Mouse (Mus musculus) gastrocnemius, postnatal 10 days (tissue): ENCODE measurements around the gene Fam126a. TPM values are rescaled to one million over a fixed set of nuclear protein-coding genes. Genes with fewer than 3 reads are reported as not detected.

Experiments used
- DNase-seq: peaks from one replicate; pipeline ENCODE4 v3.0.0; 2021; ENCODE audit warnings: mixed read lengths
- total RNA-seq, 2 experiments: library from RNA; stranded (reverse); gene quantifications; 2 replicates each; pipeline ENCODE4 v1.2.3; 2021

Fam126a gene
- total RNA-seq, 2 experiments from 2014 or later: 15.9 to 20.0 TPM

GRCm38 (mm10) chr5:24040601-24041000 lies 10.1 kb upstream of the Fam126a start:
- no peak for DNase-seq

DNA sequence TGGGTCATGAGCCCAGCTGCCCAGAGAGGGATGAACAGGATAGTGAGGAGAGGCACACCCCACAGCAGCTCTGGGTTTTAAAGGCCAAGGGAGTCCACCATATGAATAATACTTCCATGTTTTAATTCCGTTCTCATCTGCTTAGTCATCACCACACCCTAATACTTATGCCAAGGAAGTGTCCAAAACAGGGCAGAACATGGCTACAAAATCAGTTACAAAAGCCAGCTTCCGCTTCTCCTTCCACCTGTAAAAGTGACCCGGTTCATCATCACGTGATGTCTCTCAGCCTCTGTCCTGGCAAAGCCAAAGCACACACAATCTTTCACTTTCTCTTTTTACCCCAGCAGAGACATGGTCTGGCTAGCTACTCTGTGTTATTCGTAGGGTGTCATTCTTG lies 8.9 kb upstream of the Fam126a start:
- no peak for DNase-seq

DNA sequence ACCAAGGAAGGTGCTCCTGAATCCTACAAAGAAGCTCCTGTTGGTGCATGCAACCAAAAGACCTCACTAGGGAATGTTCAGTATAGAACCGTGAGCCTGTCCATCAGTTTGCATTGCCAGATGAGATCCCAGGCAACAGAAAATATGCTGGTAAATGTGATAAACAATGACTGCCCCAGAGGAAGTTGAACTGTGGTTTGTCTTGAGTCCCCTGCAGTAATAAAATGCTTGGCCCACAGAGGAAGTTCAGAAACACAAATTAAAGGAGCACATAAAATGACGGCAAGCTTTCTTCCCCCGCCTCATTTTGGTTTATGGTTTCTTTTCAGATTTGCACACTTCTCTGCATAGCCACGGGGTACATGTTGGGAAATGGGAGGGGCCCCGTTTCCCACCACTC lies 8.3 kb upstream of the Fam126a start:
- no peak for DNase-seq

GRCm38 (mm10) chr5:24038190-24038589 lies 7.7 kb upstream of the Fam126a start:
- no peak for DNase-seq

GRCm38 (mm10) chr5:24036731-24037130 lies 6.2 kb upstream of the Fam126a start:
- no peak for DNase-seq

DNA sequence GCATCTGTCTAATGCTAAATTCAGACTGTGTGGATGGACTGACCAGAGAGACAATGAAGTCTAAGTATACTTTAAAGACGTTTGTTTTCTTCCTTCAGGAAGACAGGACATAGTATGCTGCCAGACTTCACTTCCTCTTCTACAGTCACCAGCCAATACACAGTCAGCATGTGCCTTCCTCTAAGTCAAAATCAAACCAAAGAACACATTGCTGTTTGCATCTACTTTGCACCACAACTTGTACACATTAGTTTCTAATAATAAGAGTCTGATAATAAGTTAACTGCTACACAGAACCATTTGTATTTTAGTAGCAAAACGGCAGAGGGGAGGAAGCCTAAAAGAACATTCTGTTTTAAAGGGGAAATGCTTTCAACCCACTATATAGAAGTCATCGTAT lies 4.5 kb upstream of the Fam126a start:
- DNase-seq: no peak

DNA sequence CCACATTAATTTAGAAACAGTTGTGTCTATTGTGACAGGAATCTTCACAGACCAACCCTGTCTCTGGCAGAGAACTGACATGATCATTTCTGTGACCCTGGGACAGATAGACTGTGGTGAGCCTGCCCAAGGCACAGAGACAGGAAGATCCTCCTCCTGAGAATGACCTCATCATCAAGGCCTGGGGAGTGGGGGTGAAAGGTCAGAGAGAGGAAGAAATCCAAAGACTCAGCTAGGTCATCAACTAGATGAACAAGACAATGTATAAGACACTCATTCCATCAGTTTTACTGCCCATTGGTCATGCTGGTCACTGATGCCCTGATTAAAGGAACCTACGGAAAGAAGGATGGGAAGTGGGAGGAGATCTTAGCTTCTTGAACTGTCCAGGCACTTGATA lies 3.6 kb upstream of the Fam126a start:
- no peak for DNase-seq

DNA sequence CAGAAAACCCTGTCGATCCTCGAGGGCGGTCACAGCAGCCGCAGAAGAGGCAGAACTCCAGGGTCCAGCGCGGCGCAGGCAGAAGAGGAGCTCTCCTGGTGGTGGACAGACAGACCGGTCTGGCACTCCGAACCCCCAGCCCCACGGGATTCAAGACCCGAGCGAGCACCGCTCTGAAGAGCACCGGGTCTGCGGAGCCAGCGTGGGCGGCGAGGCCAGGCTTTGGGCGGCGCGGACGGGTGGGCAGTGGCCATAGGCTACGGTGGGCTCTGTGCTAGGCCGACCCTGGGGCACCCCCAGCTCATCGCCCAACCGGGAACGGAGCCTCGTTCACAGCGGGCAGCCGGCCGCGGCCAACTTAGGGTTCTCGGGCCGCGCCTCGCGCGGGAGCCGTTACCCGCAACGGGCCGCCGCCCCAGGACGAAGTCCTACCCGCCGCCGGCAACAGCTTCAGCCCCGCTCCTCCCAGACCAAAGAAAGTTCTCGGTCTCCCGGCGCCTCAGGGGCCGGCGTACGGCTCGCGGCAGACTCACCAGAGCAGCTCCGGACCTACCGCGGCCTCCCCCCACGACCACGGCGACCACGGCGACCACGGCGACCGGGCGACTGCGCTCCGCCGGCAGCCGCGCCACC lies 428 bp downstream of the Fam126a start:
- peak; percentile 54 for DNase-seq

- peak; percentile 15 for DNase-seq
These were observed 1.1 kb downstream of the Fam126a start for GRCm38 (mm10) chr5:24029331-24029771.

- no peak for DNase-seq
These were observed 5.5 kb downstream of the Fam126a start for GRCm38 (mm10) chr5:24024957-24025356.

- no peak for DNase-seq
These were observed 7.3 kb downstream of the Fam126a start for GRCm38 (mm10) chr5:24023226-24023625.

DNA sequence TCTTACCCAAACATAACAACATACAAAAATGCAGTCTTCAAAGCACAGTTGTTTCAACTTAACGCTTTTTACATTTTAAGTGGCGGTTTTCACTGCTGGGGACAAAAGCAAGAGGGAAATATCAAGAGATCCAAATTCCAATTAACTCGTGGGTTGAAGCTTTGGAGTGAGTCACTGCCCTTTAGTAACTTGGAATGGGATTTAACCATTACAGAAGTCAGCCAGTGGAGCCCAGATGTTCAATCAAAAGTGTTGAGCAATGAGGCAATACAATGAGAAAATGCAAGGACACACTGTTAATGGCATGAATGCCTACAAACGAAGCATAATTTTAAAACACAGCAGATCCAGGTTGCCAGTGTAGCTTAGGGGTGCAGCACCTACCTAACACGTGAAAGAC lies 8.8 kb downstream of the Fam126a start:
- no peak for DNase-seq

DNA sequence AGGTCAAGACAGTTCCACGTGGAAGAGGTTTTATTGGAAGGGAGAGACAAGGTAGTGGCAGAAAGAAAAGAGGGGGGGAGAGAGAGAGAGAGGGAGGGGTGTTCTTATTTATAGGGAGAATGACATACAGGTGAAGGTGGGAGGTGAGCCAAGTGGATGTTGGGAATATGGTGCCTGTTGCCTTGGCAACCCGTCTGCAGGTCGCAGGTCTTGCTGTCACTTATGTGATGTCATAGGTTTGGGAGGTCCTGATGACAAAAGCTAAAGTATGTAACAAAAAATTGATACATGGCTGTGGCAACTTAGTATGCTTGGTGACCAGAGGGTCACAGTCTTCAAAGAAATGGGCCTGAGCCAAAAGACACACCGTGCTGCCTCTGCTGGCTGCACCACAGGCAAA lies 10.1 kb downstream of the Fam126a start:
- DNase-seq: no peak

DNA sequence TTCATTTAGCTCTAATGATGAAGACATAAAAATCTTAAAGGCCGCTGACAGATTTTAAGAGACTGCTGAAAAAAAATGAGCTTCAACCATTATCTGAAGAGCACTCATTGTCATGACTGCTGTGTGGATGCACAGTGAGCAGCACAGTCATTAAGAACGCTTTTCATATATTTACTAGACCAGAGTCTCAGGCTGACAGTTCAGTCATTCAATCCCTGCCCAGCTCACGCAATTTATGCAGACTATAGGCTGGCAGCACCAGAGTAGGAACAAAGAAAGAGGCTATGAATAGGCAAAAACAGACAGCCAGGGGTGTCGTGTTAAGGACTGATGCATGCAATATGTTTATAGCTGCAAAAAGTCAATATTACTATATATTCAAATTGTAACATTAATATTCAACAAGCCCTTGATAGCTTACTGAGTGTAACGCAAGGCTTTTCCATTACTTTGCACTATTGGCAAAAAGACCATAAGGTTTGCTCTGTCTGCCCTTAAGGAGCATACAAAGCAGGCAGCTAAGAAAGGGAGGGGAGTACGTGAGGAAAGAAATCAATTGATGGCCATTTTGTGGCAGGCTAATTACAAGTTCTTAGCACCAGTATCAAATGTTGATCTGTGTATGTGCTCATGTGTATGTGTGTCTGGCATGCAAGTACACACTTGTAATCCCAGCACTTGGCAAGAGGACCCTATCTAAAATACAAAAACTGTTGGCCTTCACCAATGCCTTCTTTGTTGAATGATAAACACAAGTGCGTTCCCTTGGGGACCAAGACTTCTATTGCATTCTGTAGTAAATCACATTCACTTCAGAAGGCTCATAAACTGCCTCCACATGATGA lies 10.9 kb downstream of the Fam126a start:
- DNase-seq: no peak

GRCm38 (mm10) chr5:24018621-24019261 lies 11.7 kb downstream of the Fam126a start:
- DNase-seq: no peak

GRCm38 (mm10) chr5:24016912-24017311 lies 13.6 kb downstream of the Fam126a start:
- DNase-seq: no peak

GRCm38 (mm10) chr5:24013338-24014003 lies 17.0 kb downstream of the Fam126a start:
- DNase-seq: no peak

GRCm38 (mm10) chr5:23999083-23999671 lies 31.3 kb downstream of the Fam126a start:
- no peak for DNase-seq

DNA sequence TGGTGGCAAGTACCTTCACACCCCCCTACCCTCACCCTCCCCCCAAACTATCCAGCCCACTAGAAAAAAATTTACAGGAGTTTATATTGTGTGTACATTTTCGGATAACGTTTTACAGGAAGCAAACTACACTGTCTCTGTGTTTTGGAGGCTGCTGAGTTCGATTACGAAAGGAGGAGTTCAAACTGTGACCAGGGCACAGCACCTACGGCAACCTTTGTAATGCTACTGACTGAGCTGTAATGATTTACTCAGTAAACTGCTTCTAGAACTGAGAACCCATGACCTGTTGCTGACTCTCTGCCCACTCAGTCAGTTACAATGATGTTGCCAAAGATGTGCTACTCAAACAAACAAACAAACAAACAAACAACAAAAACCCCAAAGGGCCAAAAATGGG lies 34.5 kb downstream of the Fam126a start:
- no peak for DNase-seq

- DNase-seq: no peak
These were observed 35.6 kb downstream of the Fam126a start for GRCm38 (mm10) chr5:23994929-23995328.

DNA sequence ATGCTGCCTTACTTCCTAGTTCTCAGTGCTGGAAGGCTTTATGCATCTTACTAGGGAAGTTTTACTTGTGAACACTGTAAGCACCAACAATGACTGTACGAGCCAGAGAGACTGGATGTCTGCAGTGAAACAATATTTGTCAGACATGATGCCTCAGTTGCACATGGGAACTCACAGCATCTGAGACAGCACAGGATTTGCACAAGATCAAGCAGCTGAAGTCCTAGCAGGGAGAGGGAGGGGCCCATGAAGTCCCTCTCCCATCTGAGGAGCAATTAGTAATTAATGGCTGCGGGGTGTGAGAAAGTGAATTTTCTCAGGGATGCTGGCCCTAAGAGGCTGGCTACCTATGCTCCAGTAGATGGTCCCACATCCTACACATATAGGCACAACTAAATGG lies 36.3 kb downstream of the Fam126a start:
- no peak for DNase-seq

DNA sequence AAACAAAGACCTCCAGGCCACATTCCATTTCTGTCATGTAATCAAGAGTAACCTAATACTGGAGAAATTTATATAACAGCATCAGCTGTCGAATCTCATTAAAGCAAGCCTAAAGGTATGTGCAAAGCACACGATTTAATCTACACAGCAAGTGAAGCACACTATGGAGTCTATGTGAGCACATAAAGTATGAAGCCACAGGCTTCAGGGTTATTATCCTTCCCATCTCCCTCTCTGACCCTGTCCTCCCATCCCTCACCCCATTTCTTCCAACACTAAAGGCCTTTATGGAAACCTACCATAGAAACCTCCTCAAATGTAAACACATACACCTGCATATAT lies 37.0 kb downstream of the Fam126a start:
- DNase-seq: no peak
